Mouse (Mus musculus) bone marrow macrophage, adult 2 months (primary cell): ENCODE measurements at regions not wholly inside any gene's neighbourhood (a gene's known extent, or its start where the extent isn't known, plus 50 kb on each side); places are given as distances from the start of the nearest gene placed in this dataset.

Experiments used
- H3K27ac ChIP-seq: 2 replicates; pipeline ENCODE4 v1.5.1; 2012; ENCODE audit warnings: low read depth, low read length; ENCODE audit not compliant: insufficient read depth
- H3K4me1 ChIP-seq: 2 replicates; pipeline ENCODE4 v1.6.1; 2012; ENCODE audit warnings: low read length; ENCODE audit not compliant: control insufficient read depth, insufficient read depth
- H3K4me3 ChIP-seq: 2 replicates; pipeline ENCODE4 v1.5.1; 2012; ENCODE audit warnings: mild to moderate bottlenecking, low read length, moderate library complexity; ENCODE audit not compliant: insufficient read depth
- CTCF ChIP-seq: IDR thresholded peaks from 2 replicates; pipeline ENCODE4 v1.5.1; 2012; ENCODE audit warnings: low read depth, mild to moderate bottlenecking, low read length, moderate library complexity
- POLR2A ChIP-seq: IDR thresholded peaks from 2 replicates; pipeline ENCODE4 v1.6.1; 2012; ENCODE audit warnings: mild to moderate bottlenecking, low read depth, low read length, borderline replicate concordance

GRCm38 (mm10) chr8:86327982-86328381, 252.5 kb downstream of the Abcc12 start:
- TF ChIP-seq CTCF (no peak), POLR2A (no peak)
- H3K4me1 ChIP-seq: no peaks in the 10 kb centered on the region
- no peak overlapping the region for H3K4me3 ChIP-seq
- H3K27ac ChIP-seq: no peak overlapping the region

GRCm38 (mm10) chr8:86325040-86325439, 255.4 kb downstream of the Abcc12 start:
- H3K4me1 ChIP-seq: no peaks in the 10 kb centered on the region
- TF ChIP-seq CTCF (no peak), POLR2A (no peak)
- H3K27ac ChIP-seq: no peak overlapping the region
- H3K4me3 ChIP-seq: no peak overlapping the region

DNA sequence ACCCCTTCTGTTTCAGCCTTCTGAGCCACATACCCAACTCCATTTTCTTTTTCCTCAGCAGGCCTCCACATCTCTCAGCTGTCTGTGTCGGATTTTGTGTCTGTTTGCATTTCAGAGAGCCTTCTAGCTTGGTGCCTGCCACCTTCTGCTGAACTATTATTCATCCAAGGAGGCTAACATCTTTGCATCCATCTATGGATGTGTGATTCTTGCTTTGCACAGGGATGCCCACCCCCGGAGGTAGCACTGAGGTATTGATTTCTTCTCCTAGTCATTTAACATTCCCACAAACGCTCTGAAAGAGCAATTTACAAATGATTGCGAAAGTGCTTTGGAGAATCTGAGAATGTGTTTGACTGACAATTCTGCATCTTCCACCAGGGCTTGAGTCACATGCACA, 255.9 kb downstream of the Abcc12 start:
- TF ChIP-seq CTCF: no peak
- TF ChIP-seq POLR2A: no peak

DNA sequence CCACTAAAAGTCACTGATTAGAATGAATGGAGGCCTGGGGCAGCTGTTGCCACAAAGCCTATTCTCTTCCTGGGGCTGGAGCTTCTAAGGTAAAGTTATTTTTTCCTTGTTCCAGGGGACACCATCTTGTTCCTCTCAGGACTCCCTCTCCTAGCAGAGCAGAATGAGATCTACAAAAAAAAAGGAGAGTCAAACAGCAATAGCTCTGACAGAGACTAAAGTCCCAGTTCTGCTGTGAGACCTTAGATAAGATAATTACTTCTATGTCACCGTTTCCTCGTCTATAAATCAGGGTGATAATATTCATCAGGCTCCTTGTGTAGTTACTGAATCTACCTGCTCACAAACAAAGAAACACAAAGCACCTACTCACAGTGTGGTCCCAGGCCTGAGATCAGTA, 256.7 kb downstream of the Abcc12 start:
- TF ChIP-seq POLR2A: no peak
- TF ChIP-seq CTCF: no peak
- H3K4me3 ChIP-seq: no peak overlapping the region
- H3K4me1 ChIP-seq: no peaks in the 10 kb centered on the region
- no peak overlapping the region for H3K27ac ChIP-seq

More for the DNA sequence above, 255.9 kb downstream of the Abcc12 start:
- Histone ChIP-seq H3K27ac (no peak overlapping the region), H3K4me3 (no peak overlapping the region), H3K4me1 (no peaks in the 10 kb centered on the region)

DNA sequence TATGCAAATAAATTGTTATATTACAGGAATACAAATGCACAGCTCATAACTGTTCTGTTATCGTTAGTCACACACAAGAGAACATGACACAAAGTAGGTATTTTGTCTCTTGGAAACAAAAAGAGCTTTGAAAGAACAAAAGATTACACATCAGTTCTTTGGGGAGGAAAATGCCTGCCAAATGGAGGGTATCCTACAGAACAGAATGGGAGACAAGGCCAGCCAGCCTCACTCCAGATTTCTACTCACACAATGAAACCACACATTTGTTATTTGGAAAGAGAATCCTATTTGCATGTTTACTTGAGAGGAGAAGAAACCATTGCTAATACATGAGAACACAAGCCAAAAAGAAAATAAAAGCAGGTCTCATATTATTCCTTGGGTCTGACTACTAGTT, 258.0 kb downstream of the Abcc12 start:
- TF ChIP-seq CTCF (no peak), POLR2A (no peak)
- Histone ChIP-seq H3K4me3 (no peak overlapping the region), H3K27ac (no peak overlapping the region), H3K4me1 (no peaks in the 10 kb centered on the region)

GRCm38 (mm10) chr8:86320938-86321337, 259.5 kb downstream of the Abcc12 start:
- Histone ChIP-seq H3K27ac (no peak overlapping the region), H3K4me3 (no peak overlapping the region), H3K4me1 (no peaks in the 10 kb centered on the region)
- TF ChIP-seq POLR2A (no peak), CTCF (no peak)

- TF ChIP-seq POLR2A: no peak
- no peak for TF ChIP-seq CTCF
- Histone ChIP-seq H3K4me3 (no peak overlapping the region), H3K27ac (no peak overlapping the region), H3K4me1 (no peaks in the 10 kb centered on the region)
These were observed 262.0 kb downstream of the Abcc12 start for GRCm38 (mm10) chr8:86318531-86318930.

DNA sequence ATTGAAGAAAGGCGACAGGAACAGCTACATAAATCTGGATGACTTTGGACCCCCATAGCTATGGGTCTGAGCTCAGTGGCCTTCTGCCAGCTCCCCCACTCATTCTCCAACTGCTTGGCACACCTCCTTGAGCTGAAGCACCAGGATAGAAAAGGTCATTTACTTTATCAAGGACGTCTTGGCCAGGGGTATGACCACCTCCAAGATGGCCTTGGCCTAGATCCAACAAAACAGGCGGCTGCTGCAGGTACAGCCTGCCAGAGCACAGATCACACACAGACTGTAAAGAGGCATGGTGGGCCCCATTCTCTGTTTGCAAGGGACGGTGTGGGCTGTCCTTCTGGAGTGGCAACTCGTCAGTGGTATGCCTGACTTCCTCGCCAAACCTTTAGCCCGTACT, 264.2 kb downstream of the Abcc12 start:
- Histone ChIP-seq H3K4me3 (no peak overlapping the region), H3K4me1 (no peaks in the 10 kb centered on the region), H3K27ac (no peak overlapping the region)
- TF ChIP-seq CTCF: no peak
- no peak for TF ChIP-seq POLR2A

GRCm38 (mm10) chr8:86309460-86309859, 271.0 kb downstream of the Abcc12 start:
- Histone ChIP-seq H3K4me3 (no peak overlapping the region), H3K4me1 (no peaks in the 10 kb centered on the region), H3K27ac (no peak overlapping the region)
- no peak for TF ChIP-seq CTCF
- no peak for TF ChIP-seq POLR2A

- H3K4me3 ChIP-seq: no peak overlapping the region
- TF ChIP-seq POLR2A (no peak), CTCF (no peak)
- no peaks in the 10 kb centered on the region for H3K4me1 ChIP-seq
- no peak overlapping the region for H3K27ac ChIP-seq
These were observed 273.1 kb downstream of the Abcc12 start for GRCm38 (mm10) chr8:86307339-86307738.
